Mouse (Mus musculus) left cerebral cortex, postnatal 36 days (tissue): ENCODE measurements around the gene Trim2. TPM values are rescaled to one million over a fixed set of nuclear protein-coding genes. Genes with fewer than 3 reads are reported as not detected.

Source experiments
- DNase-seq, 2 experiments: peaks; one replicate each; pipeline ENCODE4 v3.0.0; 2021 to 2022; ENCODE audit warnings: low spot score in 2 of 2, mixed read lengths in 1 of 2
- intact Hi-C: fragments of 180-260 bp; cut with DNase I; formaldehyde crosslinking; loops from one replicate; pipeline ENCODE4 v1.15.1; 2025
- total RNA-seq, 2 experiments: library from RNA; stranded (reverse); gene quantifications; 2 replicates each; pipeline ENCODE4 v1.2.3; 2021

The Trim2 gene
- total RNA-seq, 2 experiments from 2014 or later: 246 to 252 TPM

GRCm38 (mm10) chr3:84128871-84129870, 177.5 kb downstream of the Trim2 start:
- DNase-seq: no peak
- intact Hi-C loops: no loop called here

- intact Hi-C loops: no loop called here
Observed at GRCm38 (mm10) chr3:84127431-84127830, 179.2 kb downstream of the Trim2 start.

GRCm38 (mm10) chr3:84126721-84127120, 180.0 kb downstream of the Trim2 start:
- no peak for DNase-seq
- intact Hi-C loops: no loop called here

More at GRCm38 (mm10) chr3:84127431-84127830, 179.2 kb downstream of the Trim2 start:
- no peak for DNase-seq

GRCm38 (mm10) chr3:84125704-84126289, 180.9 kb downstream of the Trim2 start:
- DNase-seq: no peak
- intact Hi-C loops: no loop called here

DNA sequence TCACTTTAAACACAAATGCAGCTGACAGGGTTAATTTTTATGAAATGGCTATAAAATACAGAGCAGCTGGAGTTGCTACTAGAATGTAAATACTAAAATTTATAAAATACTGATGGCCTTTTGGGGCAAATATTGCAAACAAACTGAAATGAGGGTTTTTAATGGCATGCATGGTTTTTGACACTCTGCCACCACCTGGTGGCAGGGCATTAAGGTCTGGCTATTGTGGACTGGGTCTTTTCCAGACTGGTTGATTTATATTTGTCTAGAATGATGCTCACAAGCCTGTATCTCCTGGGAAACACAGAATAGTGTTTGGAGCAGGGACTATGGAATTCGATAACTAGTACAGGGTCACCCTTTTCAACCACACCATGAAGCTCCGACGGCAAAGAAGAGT, 183.2 kb downstream of the Trim2 start:
- no peak for DNase-seq
- intact Hi-C loops: loop anchor here (2.0 kb wide), 1 partner anchor 177 kb away; no protein-coding TSS in a partner anchor

- no peak for DNase-seq
- intact Hi-C loops: no loop called here
Observed at GRCm38 (mm10) chr3:84118718-84119117, 188.0 kb downstream of the Trim2 start.

GRCm38 (mm10) chr3:84118178-84118577, 188.5 kb downstream of the Trim2 start:
- no peak for DNase-seq
- intact Hi-C loops: no loop called here

Other genes starting within 250 kb of the Trim2 start
- gene Mnd1, start 151.1 kb downstream of the Trim2 start, total RNA-seq: 1 to 10 TPM; 1.6 to 2.1 TPM
- not detected for gene Gm6525, start 132.8 kb downstream of the Trim2 start, total RNA-seq
- gene Fhdc1, start 173.6 kb upstream of the Trim2 start, total RNA-seq: 1 to 10 TPM; 4.1 to 4.6 TPM